Mouse (Mus musculus) lung, adult 2 months (tissue): ENCODE data around the gene Ptpru. TPM values are rescaled to one million over a fixed set of nuclear protein-coding genes. Genes with fewer than 3 reads are reported as not detected.

ENCODE experiments used
- DNase-seq: peaks from one replicate; pipeline ENCODE4 v3.0.0; 2022
- H3K4me1 ChIP-seq: fragments of 200-500 bp; 2 replicates; pipeline ENCODE4 v1.6.1; 2011; ENCODE audit warnings: low read length; ENCODE audit not compliant: control insufficient read depth, insufficient read depth
- H3K4me3 ChIP-seq: fragments of 200-500 bp; replicated peaks from 2 replicates; pipeline ENCODE3; 2011; ENCODE audit warnings: low read depth, mild to moderate bottlenecking, control low read depth, low read length; ENCODE audit errors: extremely low read depth
- CTCF ChIP-seq: fragments of 200-500 bp; IDR thresholded peaks from 2 replicates; pipeline ENCODE4 v1.5.1; 2011; ENCODE audit warnings: mild to moderate bottlenecking, low read length, control low read depth; ENCODE audit not compliant: insufficient read depth
- POLR2A ChIP-seq: fragments of 200-500 bp; IDR thresholded peaks from 2 replicates; pipeline ENCODE4 v1.6.1; 2011; ENCODE audit warnings: low read depth, mild to moderate bottlenecking, control low read depth, low read length, borderline replicate concordance; ENCODE audit errors: extremely low read depth
- WGBS: fragments of 180-500 bp; shearing (Covaris S2); methylation state at CpG from one replicate; pipeline ENCODE4 v1.1.7; 2018; 5-methylcytosine and 5-hydroxymethylcytosine counted together
- polyA plus RNA-seq: library from polyadenylated mRNA; depleted of rRNA; stranded (reverse); fragments of >200 nt; gene quantifications from 2 replicates; pipeline ENCODE4 v1.2.3, GENCODE M21; 2012; rRNA removed

Ptpru gene
- polyA plus RNA-seq, 1 experiment = 32.4 TPM

DNA sequence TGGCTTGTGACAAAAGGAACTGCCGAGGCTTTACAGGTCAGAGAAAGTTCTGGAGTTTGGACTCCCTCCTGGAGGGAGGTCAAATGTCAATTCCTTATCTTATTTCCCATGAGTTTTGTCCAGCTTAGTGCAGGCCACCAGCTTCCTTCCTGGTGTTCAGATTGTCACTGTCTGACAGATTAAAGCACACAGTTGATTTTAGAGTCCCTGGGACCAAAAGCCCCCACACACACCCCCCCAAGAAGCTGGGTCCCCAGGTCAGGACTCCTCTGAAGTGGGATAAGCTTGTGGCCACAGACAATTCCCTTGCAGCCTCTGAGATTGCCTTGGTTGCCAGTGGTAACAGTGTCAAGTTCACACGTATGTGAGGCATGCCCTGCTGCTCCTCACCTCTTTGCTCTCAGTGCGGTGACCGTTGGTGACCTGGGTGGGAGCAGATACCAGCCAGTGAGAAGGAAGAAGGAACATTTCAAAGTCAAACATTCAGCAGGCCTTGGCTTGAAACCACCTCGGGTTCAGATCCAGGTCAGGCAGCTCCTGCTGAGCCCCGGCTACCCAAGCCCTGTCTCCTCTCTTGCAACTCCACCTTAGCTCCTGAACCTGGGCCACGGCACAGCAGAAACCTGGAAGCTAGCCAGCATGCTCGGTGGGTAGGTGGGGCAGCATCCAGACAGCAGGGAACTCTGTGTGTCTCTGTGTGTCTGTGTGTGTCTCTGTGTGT, 115.8 kb downstream of the Ptpru start:
- peak; percentile 41 for DNase-seq
- H3K4me3 ChIP-seq = no peak overlapping the region
- no peak for TF ChIP-seq CTCF
- no peak for TF ChIP-seq POLR2A
- peaks cover 10% of the 10 kb centered on the region; the same call in 1 of the 2 replicates for H3K4me1 ChIP-seq
- 12% methylated on average over 8 of the region's 8 CpGs for WGBS

DNA sequence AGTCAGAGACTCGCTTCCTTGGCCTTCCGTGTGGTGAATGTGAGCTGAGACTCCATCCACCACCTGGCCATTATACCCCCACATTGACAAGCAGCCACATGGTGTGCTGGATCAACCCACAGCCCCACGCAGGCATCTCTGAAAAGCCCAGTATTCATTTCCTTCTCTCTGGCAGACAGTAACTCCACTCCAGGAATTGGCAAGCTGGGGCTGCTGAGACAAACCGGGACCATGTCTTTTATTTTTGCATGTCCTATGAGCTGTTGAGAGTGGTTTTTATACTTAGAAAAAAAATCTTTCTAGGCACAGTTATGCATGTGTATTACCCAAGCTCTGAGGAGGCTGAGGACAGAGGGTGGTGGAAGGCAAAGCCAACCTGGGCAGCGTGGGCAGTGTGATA, 118.9 kb downstream of the Ptpru start:
- H3K4me3 ChIP-seq = no peak overlapping the region
- peaks cover 10% of the 10 kb centered on the region; the same call in 1 of the 2 replicates for H3K4me1 ChIP-seq
- no peak for DNase-seq
- TF ChIP-seq CTCF (no peak), POLR2A (no peak)
- WGBS = 68% methylated on average over 5 of the region's 5 CpGs

Other genes starting within 250 kb of the Ptpru start
- gene Mecr, start 5.2 kb upstream of the Ptpru start, polyA plus RNA-seq = 13.4 and 22.7 TPM in 2 replicates
- gene Srsf4, start 35.3 kb upstream of the Ptpru start, polyA plus RNA-seq = 38.0 and 49.9 TPM in 2 replicates
- gene Tmem200b, start 83.5 kb upstream of the Ptpru start, polyA plus RNA-seq = 24.8 and 45.1 TPM in 2 replicates
- gene Gm10300, start 236.4 kb upstream of the Ptpru start, polyA plus RNA-seq = 0.07 and 0.25 TPM in 2 replicates
- gene Epb41, start 237.0 kb upstream of the Ptpru start, polyA plus RNA-seq = 38.3 and 45.3 TPM in 2 replicates